Mouse (Mus musculus) cerebellum, adult (tissue): ENCODE results near the gene Tdp2.

Source experiments
- ATAC-seq: cut with Nextera tagmentation; 2 replicates; pipeline ENCODE4 v1.9.2; 2017; ENCODE audit warnings: mild to moderate bottlenecking, moderate library complexity, mixed read lengths; ENCODE audit not compliant: insufficient number of reproducible peaks, low FRiP score, low TSS enrichment

Tdp2 gene

DNA sequence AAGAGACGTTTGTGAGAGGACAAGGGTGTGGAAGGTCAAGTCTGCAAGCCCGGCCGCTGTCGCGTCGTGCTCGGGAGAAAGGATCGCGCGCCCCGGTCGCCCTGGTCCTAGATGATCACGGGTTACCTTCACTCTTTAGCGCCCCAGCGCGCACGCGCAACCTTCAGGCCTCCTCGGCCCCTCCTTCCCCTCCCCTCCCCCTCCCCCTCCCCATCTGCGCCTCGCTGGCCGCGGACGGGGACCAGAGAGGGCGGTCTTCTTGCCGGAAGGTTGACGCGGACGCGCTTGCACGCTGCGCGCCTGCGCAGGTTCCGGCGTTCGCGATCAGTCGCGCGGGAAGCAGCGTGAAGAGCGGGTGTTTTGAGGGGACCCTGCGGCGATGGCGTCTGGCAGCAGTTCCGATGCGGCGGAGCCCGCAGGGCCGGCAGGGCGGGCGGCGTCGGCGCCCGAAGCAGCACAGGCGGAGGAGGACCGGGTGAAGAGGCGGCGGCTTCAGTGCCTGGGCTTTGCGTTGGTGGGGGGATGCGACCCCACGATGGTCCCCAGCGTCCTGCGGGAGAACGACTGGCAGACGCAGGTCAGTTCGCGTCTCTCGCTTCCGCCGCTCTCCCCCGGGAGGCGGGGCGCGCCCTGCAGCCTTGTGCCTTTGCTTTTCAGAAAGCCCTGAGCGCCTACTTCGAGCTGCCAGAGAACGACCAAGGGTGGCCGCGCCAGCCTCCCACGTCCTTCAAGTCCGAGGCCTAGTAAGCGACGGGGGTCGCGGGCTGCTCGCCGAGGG, at the start of gene Tdp2, which contains the start of gene Acot13:
Tdp2 (plus strand) TSS at position 327 of the 778 bp plus-strand sequence.
Acot13 (minus strand) TSS at position 188 of the 778 bp plus-strand sequence.
- ATAC-seq: peak; percentile 93

DNA sequence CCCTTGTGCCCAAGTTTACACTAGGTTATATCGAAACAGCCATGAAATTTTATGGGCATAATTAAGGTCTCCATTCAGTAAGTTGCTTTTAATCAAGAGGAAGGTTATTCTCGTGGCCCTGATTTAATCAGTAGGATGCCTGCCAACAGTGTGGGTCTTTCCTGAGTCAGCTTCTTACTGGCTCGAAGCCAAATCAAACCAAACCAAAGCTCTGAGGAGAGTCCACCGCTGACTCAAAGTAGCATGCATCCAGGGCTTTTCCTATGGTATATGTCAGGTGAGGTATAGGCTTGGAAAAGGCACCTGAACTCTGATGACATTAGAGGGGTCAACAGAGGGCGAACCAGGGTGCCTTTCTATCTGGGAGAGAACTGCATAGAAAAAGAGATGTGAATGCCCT, 49.6 kb upstream of the Tdp2 start:
- no peak for ATAC-seq

DNA sequence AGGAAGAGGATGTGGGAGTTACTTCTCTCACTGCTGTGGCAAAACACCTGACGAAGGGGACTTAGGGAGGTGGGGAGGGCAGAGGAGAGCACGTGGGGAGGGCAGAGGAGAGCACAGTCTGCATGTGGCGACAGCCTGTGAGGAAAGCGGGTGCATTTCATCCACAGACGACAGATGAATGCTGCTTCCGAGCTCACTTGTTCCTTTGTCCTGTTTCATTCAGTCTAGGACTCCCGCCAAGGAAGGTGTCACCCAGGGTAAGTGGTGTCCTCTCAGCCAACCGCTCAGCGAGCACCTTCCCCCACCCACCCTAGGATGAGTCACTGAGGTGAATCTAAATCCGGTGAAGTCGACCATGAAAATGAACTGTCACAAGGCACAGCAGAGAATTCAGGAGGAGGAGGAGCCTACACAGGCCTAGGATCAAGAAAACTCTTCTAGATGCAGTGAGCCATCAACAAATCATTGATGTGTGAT, 45.4 kb upstream of the Tdp2 start:
- ATAC-seq: peak; percentile 88

DNA sequence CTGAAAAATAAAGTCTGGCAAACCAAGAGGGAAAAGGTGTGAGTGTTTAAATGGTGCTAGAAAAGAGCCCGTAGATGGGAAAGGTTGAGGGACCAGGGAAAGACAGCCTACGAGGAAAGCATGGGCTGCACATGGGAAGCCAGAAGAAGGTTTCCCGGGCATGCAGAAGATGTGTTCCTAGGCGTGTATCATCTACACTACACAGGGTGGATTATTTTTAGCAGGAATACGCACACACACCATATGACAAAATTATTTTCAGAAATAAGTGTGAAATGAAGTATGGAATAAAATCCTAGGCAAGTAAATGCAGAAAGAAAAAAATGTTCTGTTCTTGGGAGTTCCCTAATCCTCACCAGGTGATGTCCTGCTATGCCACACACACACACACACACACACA, 44.0 kb upstream of the Tdp2 start:
- no peak for ATAC-seq

DNA sequence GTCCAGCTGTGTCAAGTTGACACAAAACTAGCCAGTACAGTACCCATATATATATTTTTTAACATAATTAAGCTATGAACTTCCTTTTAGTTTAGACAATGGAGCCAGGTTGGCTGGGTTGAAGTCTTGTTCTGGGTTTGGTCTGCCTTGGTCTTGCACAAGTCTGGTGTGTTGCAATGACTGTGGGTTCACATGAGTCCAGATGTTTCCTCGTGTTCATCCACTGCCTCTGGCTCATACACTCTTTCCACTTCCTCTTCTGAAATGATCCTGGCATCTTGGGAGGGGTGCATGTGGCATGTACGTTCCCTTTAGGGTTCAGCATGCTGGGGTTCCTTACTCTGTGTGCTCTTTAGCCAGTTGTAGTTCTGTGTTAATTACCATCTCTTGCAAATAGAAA, 40.1 kb upstream of the Tdp2 start:
- ATAC-seq: no peak

DNA sequence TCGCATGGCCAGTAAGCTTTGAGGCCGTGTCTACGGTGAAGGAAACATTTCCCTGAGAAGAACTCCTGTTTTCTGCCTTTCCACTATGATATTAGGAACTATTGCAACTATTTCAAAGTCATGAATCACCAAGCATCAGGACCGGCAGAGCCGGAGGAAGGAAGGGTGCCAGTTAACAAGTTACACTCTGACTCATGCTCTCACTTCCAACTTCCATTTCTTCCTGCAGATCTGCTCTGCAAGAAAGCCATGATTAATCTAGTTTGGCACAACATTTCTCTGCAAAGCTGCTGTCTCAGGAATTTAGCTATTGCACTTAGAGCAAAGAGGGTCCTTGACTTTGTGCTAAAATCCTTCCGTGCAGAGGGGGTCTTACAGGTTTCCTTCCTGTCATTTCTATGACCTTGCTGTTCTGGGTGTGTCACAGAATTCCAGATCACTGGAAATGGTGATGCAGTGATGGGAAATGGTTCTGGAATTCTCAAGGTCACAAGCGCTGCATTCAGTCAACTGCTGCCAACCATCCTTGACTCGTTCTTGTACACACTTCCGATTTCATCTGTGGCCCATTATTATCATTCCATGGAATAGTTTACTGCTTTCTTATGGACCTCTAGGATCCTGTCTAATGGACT, 39.0 kb upstream of the Tdp2 start:
- no peak for ATAC-seq

DNA sequence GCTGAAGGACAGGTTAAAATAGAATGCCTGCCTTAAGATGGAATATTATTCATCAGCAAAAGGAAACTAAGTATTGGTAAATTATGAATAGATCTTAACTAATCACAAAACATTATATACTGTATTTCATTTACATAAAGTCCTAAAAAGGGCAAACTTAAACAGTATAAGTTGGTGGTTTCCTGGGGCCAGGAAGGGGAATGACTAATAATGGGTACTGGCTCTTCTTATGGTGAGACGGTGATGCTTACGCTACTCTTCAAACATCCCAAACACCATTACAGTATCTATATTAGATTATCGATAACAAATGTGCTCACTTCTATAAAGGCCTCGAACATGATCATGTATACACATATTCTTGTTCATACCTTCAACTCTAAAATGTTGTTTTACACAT, 32.8 kb upstream of the Tdp2 start:
- no peak for ATAC-seq

DNA sequence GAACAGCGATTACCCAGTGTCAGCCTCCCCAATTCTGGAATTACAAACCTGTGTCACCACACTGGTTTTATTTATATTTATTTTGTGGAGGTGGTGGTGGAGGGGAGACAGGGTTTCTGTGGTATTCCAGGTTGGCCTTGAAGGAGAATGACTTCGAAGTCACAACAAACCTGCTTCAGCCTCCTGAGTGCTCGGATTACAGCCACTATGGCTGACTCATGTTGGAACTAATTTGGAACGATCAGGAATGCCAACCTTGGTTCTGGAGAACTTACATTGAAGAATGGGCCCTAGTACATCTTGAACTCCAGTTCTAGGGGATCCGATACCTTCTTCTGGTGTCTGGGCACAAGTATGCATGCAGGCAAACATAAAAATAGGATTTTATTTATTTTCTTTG, 32.1 kb upstream of the Tdp2 start:
- ATAC-seq: no peak

DNA sequence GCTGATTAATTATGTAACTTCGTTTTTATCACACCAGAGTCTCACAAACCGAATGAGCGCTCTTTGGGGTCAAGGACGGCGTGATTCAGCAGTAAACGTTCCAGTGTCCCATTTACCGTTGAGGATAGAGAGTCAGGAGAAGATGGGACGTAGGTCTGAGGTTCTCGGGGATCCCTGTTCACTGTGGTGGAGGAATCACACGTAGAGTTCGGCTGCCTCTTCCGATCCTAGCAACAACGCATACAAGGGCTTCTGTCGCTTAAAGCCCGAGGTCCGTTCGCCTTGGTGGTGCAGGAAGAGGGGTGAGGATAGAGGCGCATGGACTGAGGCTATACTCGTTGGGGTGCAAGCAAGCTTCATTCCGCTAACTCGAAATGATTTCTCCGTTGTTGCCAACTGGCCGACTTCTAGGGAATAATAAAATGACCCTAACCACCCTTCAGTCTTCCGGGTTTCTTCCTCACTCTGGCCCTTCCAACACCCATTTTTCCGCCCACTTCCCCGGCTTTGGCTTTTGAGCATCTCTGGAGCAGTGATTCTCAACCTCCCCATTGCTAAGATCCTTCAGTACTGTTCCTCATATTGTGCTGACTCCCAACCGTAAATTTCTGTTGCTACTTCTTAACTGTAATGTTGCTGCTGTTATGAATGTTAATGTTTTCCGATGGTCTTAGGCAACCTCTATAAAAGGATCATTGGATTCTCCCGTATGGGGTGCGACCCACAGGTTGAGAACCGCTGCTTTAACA, 31.4 kb upstream of the Tdp2 start:
- peak; percentile 47 for ATAC-seq

DNA sequence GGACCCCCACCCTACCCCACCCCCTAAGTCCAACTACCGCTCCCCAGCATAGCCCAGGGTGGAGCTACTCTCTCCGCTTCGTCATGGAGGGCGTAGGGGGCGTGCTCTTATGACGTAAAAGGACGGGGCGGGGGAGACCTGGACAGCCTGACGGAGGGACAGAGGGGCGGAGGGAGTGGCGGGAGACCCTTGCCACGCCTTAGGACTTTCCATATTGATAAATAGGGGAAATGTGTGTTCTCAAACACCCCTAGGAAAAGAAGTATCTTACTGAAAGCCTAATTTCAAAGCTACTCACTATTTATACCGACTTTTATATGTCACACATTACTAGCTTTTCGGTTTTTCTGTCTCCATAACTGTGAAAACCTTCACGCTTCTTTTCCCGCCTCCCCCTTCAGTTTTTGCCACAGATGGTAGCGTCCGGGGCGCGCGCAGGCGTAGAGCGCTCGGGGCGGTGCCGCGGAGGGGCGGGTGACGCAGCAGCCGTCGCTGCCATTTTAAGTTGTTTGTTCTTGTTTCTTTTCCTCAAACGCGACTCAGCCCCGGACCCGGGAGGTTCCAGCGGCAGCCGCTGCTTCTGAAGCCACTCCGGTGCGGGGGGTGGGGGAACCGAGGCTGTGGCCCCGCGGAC, 30.7 kb upstream of the Tdp2 start:
- ATAC-seq: peak; percentile 87

DNA sequence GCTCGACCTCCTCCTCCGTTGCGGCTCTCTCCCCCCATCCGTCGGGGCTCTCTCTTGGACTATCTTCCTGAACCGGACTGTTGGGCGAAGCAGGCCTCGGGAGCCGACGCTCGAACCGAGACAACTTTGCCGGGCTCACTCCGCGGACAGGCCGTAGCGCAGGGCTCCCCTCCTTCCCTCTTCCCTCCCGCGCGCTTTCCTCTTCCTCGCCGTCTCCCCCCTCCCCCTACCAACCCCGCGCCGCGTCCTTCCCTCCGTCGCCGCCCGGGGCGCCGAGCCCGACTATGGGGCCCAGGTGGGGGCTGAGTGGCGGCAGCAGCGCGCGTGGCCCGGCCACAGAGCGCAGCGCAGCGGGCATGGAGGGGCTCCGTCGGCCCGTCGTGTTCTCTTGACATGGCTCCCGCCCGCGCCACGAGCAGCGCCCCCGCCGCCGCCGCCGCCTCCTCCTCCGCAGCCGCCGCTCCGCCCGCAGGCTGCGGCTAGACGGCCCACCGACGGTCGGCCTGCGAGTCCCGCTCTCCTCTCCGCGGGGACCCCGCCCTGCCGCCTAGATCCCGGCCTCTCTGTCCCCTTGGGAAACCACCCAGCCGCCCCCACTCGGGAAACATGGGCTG, 30.1 kb upstream of the Tdp2 start, which contains the start of gene BC005537:
BC005537 (plus strand) TSS at position 350 of the 614 bp plus-strand sequence.
- ATAC-seq: peak; percentile 60

DNA sequence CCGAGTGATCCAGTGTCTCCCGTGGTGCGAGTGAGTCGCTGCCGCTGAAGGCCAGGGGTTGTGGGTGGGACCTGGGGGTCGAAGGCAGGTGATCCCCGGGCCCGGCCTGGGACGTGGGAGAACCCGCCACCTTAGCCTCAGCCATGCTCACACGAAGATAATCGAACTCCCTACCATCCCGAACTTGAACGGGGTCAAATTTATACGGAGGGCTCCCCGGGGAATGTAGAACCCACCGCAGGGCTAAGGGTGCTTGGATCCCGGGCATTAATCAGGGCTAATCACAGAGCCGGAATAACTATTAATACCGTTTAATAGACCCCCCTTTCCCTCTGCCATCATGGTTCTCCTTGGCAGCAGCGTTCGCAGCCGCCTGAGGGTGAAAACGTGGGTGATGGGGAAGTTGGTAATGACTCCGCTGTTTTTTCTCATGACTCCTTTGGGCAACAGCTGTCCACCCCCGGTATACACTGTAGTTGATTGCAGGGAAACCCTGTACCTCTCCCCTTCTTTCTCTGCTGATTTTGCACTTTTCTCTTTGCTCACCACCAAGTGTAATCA, 29.3 kb upstream of the Tdp2 start:
- no peak for ATAC-seq

DNA sequence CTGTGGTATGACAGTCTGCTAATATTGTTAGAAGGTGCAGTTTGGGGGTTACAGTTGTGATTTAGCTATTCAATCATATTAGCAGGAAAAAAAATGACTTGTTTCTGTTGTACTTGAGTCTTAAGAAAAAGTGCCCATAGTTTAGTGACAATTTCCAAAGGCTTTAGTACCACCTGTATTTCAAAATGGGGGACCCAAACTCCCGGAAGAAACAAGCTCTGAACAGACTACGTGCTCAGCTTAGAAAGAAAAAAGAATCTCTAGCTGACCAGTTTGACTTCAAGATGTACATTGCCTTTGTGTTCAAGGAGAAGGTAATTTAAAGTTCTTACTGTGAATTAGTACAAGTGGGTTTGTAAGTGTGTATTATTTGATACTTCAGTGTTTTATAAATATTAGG, 28.3 kb upstream of the Tdp2 start:
- no peak for ATAC-seq

DNA sequence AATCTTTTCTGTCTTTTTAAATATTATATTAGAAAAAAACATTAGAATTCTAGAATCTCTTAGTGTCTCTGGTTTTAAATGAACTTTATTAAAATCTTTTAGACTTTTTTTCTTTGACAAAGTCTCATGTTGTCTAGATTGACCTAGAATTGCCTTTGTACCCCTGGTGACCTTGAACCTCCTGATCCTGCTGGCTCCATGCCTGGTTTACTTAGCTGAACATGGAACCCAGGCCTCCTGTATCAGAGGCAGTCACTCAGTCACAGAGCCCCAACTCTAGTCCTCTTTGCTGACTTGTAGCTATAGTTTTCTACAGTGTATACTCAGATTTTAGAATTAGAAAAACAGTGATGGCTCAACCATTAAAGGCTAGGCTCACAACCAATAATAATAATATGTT, 25.4 kb upstream of the Tdp2 start:
- no peak for ATAC-seq

DNA sequence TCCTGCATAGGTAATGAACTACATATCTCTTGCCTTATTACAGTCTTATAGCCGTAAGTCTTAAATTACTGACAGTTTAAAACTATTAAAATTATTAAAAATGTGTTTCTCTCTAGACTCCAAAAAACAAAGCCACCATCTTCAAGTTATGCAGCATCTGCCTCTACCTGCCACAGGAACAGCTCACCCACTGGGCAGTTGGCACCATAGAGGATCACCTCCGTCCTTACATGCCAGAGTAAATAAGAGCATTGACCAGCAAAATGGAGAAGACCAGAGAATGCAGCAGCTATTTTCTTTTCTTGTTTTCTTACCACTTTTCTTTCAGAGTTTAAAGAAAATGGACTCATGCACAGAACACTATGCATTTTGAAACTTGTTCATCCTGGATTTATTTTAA, 19.0 kb upstream of the Tdp2 start:
- no peak for ATAC-seq

DNA sequence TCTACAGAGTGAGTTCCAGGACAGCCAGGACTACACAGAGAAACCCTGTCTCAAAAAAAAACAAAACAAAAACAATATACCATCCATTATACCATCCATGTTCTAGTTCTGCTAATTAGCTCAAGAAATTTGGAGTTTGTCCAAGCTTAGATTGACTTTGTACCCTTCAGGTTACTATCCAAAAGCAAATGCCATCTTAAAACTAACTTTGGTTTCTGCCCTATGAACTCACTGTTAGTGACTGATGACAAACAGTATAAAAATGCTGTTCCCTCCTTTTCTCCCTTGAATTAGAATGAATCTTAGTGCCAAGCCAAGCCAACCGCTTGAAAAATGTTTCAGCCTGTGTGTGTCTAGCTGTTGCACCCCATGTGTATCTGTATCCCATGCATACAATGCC, 16.9 kb upstream of the Tdp2 start:
- no peak for ATAC-seq

DNA sequence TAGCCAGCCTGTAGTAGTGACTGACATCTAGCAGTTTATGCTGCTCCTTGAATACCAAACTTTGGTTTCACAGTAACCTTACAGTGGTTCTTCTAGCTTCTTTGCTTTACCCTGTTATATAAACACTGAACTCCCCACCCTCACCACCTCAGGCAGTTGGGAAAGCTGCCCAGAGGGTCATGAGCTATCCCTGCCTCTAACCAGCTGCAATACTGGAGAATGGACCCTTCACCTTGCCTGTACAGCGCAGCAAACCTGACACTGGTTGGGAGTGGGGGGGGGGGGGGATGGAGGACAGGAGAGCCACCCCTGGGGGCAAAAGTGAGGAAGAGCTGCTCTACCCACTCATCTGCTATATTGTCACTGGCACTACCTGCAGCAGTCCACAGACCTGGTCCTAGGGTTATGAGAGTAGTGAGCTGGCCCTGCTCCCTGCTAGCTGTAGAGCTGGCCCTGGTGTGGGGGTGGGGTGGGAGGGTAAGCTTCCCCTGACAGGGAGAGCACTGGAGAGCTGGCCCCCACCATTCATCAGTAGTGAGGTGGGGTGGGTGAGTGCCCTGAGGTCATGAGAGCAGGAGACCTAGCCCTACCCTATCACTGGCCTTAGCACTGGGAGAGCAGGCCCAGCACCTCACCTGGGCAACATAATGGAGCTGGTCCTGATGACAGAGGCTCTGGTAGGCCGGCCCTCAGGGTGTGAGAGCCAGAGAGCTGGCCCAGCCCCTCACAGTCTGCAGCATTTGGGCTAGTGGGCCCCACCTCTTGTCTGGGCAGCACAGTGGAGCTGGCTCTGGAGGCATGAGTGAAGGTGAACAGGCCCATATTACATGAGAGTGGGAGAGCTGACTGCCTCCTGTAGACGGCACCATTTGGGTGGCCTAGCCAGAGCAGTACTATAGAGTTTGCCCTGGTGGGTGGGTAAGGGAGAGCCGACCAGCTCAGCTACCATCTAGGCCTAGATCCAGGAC, 15.1 kb upstream of the Tdp2 start:
- peak; percentile 22; the same call in 1 of the 2 replicates for ATAC-seq

DNA sequence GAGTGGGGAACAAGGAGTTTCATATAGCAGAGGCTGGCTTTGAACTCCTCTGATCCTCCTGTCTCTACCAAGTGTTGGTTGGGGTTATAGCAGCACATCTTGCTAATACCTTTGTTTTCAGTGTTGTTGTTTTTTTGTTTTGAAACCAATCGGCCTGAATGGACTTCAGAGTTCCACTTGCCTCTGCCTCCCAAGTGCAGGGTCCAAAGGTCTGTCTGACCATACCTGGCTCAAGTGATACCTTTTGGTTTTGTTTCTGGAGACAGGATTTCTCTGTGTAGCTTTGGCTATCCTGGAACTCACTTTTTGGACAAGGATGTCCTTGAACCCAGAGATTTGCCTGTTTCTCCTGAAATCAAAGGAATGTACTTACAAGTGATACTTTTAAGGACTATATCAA, 11.5 kb upstream of the Tdp2 start:
- no peak for ATAC-seq
